Mouse (Mus musculus) heart, embryonic 15.5 days (tissue): ENCODE results near the gene Wdr25. TPM values are rescaled to one million over a fixed set of nuclear protein-coding genes. Genes with fewer than 3 reads are reported as not detected.
A peak's percentile ranks its signal among the peaks of the same experiment; 100 is the strongest.

Source experiments
- ATAC-seq: fragments of 200-750 bp; cut with Nextera tagmentation; replicated peaks from 2 replicates; pipeline ENCODE4 v1.8.0; 2017; ENCODE audit warnings: low read depth, moderate TSS enrichment; ENCODE audit not compliant: insufficient number of reproducible peaks, insufficient read depth, low FRiP score
- H3K27ac ChIP-seq: fragments of 300-500 bp; sonication (generic); 2 replicates; pipeline ENCODE4 v1.5.1; 2015; ENCODE audit warnings: mild to moderate bottlenecking, inconsistent platforms
- H3K27me3 ChIP-seq: fragments of 300-500 bp; sonication (generic); 2 replicates; pipeline ENCODE4 v1.6.1; 2015; ENCODE audit warnings: inconsistent platforms
- H3K36me3 ChIP-seq: fragments of 300-500 bp; sonication (generic); 2 replicates; pipeline ENCODE4 v1.6.1; 2015; ENCODE audit warnings: mild to moderate bottlenecking, inconsistent platforms
- H3K4me1 ChIP-seq: fragments of 300-500 bp; sonication (generic); replicated peaks from 2 replicates; pipeline ENCODE4 v1.6.1; 2015; ENCODE audit warnings: inconsistent platforms
- H3K4me2 ChIP-seq: fragments of 300-500 bp; sonication (generic); 2 replicates; pipeline ENCODE4 v1.6.1; 2015; ENCODE audit warnings: inconsistent platforms, mild to moderate bottlenecking, moderate library complexity
- H3K4me3 ChIP-seq: fragments of 300-500 bp; sonication (generic); 2 replicates; pipeline ENCODE4 v1.5.1; 2015; ENCODE audit warnings: mild to moderate bottlenecking, inconsistent platforms
- H3K9ac ChIP-seq: fragments of 300-500 bp; sonication (generic); 2 replicates; pipeline ENCODE4 v1.6.1; 2015; ENCODE audit warnings: mild to moderate bottlenecking, inconsistent platforms
- H3K9me3 ChIP-seq: fragments of 300-500 bp; sonication (generic); replicated peaks from 2 replicates; pipeline ENCODE4 v1.6.1; 2016; ENCODE audit warnings: inconsistent platforms
- WGBS: fragments of 180-500 bp; shearing (Covaris S2); methylation state at CpG from one replicate; pipeline ENCODE4 v1.1.7; 2015; ENCODE audit warnings: mixed read lengths; 5-methylcytosine and 5-hydroxymethylcytosine counted together
- polyA plus RNA-seq: library from polyadenylated mRNA; unstranded; fragments of >200 nt; fragmentation: Nextera tagmentation; extraction: Ambion mirVana; gene quantifications from 2 replicates; pipeline ENCODE4 v1.2.1, GENCODE M21; 2015

Gene Wdr25
- polyA plus RNA-seq, 1 experiment from 2014 or later = 3.8 TPM

GRCm38 (mm10) chr12:108987448-108987847, 94.0 kb downstream of the Wdr25 start:
- 93% methylated on average over 9 of the region's 9 CpGs for WGBS
- no peaks in the 10 kb centered on the region for H3K27me3 ChIP-seq
- no peak for ATAC-seq
- no peaks in the 10 kb centered on the region for H3K9me3 ChIP-seq
- H3K4me2 ChIP-seq = no peak overlapping the region
- no peak overlapping the region for H3K4me3 ChIP-seq
- no peaks in the 10 kb centered on the region for H3K36me3 ChIP-seq
- no peak overlapping the region for H3K27ac ChIP-seq
- H3K9ac ChIP-seq = no peak overlapping the region
- H3K4me1 ChIP-seq = no peaks in the 10 kb centered on the region

DNA sequence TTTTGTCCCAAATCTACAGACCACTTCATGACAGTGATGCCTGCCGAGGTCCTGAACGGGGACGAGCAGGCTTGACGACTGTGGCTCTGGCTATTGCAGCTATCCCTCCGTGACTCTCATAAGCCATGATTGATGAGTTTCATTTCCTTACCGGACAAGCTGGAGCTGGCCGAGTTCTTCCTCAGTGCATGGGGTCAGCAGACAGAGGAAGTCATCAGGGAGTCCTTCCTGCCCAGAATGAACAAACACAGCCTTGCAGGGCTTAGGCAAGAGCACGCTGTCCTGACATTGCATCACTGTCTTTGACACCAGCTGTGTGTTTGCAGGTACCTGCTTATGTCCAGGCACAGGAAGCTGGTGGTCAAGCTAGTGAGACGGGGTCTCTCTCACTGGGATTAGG, 97.0 kb downstream of the Wdr25 start:
- Histone ChIP-seq H3K27me3 (no peaks in the 10 kb centered on the region), H3K4me1 (peaks cover 2% of the 10 kb centered on the region; the same call in 1 of the 2 replicates), H3K9me3 (no peaks in the 10 kb centered on the region), H3K4me3 (no peak overlapping the region), H3K9ac (no peak overlapping the region), H3K4me2 (no peak overlapping the region), H3K36me3 (no peaks in the 10 kb centered on the region), H3K27ac (no peak overlapping the region)
- ATAC-seq = no peak
- 65% methylated on average over 9 of the region's 9 CpGs for WGBS

GRCm38 (mm10) chr12:108993046-108993445, 99.6 kb downstream of the Wdr25 start:
- Histone ChIP-seq H3K36me3 (no peaks in the 10 kb centered on the region), H3K27me3 (no peaks in the 10 kb centered on the region), H3K4me3 (no peak overlapping the region), H3K27ac (no peak overlapping the region), H3K9ac (no peak overlapping the region), H3K4me1 (peaks cover 2% of the 10 kb centered on the region; the same call in 1 of the 2 replicates), H3K4me2 (no peak overlapping the region), H3K9me3 (no peaks in the 10 kb centered on the region)
- no peak for ATAC-seq
- WGBS = 60% methylated on average over 2 of the region's 2 CpGs

DNA sequence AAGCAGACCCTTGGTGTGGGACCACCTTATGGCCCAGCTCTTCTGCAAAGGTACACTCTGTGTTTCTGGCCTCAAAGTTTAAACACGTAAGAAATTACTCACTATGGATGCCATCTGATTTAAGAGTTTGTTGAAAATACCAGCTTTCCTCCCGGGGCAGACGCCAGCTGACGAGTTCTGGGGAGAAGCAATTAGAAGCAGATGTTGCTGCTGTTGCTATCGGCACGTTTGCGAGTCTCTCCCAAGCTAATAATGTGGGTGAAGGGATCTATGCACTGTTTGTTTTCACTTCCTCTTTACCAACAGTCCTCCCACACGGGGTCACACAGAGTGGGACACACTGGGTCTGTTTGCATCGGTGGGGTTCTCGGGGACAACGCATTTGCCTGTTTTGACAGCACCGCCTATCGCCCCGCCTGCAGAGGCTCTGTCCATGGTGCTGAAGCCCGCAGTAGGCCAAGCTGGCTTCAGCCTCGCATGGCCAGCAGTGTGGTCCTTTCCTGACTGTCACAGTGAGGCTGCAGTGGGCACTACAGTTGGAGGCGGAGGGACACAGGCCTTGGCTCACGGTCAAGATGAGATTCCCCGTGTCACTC, 101.1 kb downstream of the Wdr25 start:
- H3K27me3 ChIP-seq = no peaks in the 10 kb centered on the region
- no peak overlapping the region for H3K27ac ChIP-seq
- H3K4me3 ChIP-seq = 0 out of 2 replicates have a peak overlapping the region, but pooled peaks have one; percentile 11
- WGBS = 6% methylated on average over 19 of the region's 19 CpGs
- no peaks in the 10 kb centered on the region for H3K36me3 ChIP-seq
- H3K9me3 ChIP-seq = no peaks in the 10 kb centered on the region
- H3K4me2 ChIP-seq = peak overlapping the region; percentile 51
- ATAC-seq = 0 out of 2 replicates have a peak, but pooled peaks have one; percentile 34
- peaks cover 2% of the 10 kb centered on the region; the same call in 1 of the 2 replicates for H3K4me1 ChIP-seq
- H3K9ac ChIP-seq = no peak overlapping the region

DNA sequence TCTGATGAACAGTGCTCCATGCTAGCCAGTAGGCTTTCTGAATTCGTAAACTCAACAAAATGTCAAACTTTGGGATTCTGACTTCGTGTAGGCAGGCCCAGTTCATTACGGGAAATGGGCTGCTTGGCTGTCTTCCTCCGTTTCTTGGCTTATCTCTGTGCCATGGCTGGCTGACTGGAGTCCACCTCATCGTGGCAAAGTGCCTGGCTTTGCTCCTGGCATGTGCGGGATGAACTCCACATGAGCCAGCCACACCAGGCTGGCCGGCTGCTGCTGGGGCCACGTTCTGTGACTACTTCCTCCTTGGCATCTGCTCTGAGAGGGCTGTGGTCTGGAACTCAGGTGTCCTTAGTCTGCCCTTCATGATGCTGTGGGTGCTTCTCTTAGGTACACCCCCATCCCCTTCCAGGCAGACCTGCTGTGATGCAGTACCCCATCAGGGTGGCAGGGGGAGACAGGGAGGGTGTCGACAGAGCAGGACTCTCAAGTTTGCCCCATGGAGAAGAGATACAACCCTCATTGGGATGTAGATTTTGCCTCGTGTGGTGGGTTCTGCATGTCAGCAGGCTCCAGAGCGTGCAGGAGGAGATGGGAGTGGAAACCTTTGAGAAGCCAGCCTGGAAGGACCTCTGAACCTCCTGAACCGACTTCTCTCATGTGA, 102.7 kb downstream of the Wdr25 start:
- ATAC-seq = no peak
- WGBS = 73% methylated on average over 12 of the region's 12 CpGs
- H3K4me3 ChIP-seq = no peak overlapping the region
- no peaks in the 10 kb centered on the region for H3K36me3 ChIP-seq
- H3K27me3 ChIP-seq = no peaks in the 10 kb centered on the region
- no peak overlapping the region for H3K27ac ChIP-seq
- H3K9me3 ChIP-seq = no peaks in the 10 kb centered on the region
- H3K4me1 ChIP-seq = peaks cover 2% of the 10 kb centered on the region; the same call in 1 of the 2 replicates
- H3K9ac ChIP-seq = no peak overlapping the region
- no peak overlapping the region for H3K4me2 ChIP-seq

DNA sequence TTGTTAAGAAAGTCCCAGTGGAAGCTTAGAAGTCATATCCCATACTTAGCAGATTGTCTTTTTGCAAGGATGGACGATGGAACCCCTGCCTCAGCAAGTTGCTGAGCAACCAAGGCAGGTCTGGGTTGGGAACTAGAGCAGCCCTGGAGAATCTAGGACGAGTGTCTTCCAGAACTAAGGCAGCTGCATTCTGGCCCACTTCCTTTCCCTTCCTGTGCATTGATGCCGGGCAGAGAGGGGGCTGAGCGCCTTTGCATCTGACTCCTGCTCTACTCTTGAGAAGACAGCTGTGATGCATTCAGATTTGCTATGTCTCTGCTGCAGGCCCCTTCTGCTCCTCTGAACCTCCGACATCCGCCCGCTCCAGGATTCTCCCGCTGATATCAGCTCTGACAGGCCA, 103.8 kb downstream of the Wdr25 start:
- Histone ChIP-seq H3K36me3 (no peaks in the 10 kb centered on the region), H3K4me1 (peaks cover 2% of the 10 kb centered on the region; the same call in 1 of the 2 replicates), H3K27me3 (no peaks in the 10 kb centered on the region), H3K4me3 (no peak overlapping the region), H3K27ac (no peak overlapping the region), H3K9me3 (no peaks in the 10 kb centered on the region), H3K4me2 (no peak overlapping the region), H3K9ac (no peak overlapping the region)
- ATAC-seq = no peak
- 83% methylated on average over 8 of the region's 8 CpGs for WGBS

DNA sequence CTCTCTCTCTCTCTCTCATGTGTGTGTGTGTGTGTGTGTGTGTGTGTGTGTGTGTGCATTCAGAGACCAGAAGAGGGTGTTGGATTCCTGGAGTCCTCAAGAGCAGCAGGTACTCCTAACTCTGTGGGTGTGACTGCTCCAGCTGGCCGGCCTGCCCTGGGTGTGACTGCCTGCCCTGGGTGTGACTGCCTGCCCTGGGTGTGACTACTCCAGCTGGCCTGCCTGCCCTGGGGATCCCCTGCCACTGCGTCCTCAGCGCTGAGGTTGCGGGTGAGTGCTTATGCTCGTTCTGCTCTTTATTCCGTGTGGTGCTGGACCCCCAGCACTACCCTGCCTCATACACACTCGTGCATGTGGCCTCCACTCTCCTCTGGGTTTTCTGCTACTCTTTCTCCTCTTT, 109.5 kb downstream of the Wdr25 start:
- Histone ChIP-seq H3K36me3 (no peaks in the 10 kb centered on the region), H3K4me3 (no peak overlapping the region), H3K4me2 (no peak overlapping the region), H3K9ac (no peak overlapping the region), H3K4me1 (no peaks in the 10 kb centered on the region), H3K9me3 (no peaks in the 10 kb centered on the region), H3K27ac (no peak overlapping the region), H3K27me3 (no peaks in the 10 kb centered on the region)
- no peak for ATAC-seq
- WGBS = 62% methylated on average over 7 of the region's 7 CpGs

DNA sequence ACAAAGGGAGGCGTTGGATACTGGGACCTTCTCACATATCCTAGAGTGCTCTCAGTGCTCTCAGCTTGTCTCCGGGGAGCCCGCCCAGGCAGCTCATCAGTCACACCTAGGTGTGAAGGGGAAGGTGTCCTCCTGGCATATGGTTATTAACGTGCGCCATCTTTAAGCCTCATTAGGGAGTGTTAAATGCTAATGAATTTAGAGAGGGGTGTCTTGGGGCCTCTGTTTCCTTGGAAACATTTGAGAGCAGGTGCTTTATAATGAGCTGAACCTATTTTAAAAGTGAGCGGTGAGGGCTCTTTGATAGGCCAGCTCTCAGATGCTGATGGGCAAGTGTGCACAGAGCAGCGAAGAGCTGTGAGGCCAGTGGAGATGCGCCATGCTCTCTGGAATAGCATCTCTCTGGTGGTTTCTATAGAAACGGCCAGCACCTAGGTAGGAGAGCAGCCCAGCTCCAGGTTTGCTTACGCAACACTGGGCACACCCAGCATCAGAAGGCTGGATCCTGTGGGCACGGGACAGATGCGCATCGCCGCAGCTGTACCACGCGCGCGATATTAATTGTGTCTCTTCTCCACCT, 116.7 kb downstream of the Wdr25 start:
- WGBS = 81% methylated on average over 18 of the region's 18 CpGs
- no peaks in the 10 kb centered on the region for H3K36me3 ChIP-seq

DNA sequence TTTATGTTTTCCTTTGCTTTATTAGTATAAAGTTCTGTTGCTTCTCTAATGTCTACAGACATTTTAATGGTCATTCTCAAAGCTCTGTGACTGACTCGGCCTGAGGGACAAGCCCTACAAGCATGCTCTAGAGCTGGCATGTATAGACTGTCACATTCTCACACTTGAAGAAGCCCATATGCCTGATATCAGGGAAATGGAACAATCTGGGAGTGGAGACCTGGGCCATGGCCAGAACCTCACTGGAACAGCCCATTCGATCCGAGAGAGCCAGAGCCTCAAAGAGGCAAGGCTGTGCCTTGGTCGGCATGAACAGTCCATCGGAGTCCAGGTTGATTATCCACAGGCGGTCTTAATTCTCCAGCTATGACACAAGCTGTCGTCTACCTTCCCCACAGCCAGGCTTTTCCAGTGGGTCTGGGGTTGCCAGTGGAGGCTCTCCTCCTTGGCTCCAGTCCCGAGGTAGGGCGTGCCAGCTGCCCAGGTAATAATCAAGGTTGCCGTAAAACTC, 128.8 kb downstream of the Wdr25 start:
- no peak for ATAC-seq
- WGBS = 77% methylated on average over 10 of the region's 10 CpGs
- no peaks in the 10 kb centered on the region for H3K27me3 ChIP-seq
- no peak overlapping the region for H3K9ac ChIP-seq
- no peaks in the 10 kb centered on the region for H3K4me1 ChIP-seq
- H3K4me3 ChIP-seq = no peak overlapping the region
- H3K36me3 ChIP-seq = no peaks in the 10 kb centered on the region
- no peaks in the 10 kb centered on the region for H3K9me3 ChIP-seq
- no peak overlapping the region for H3K4me2 ChIP-seq
- H3K27ac ChIP-seq = no peak overlapping the region

More for the DNA sequence above, 116.7 kb downstream of the Wdr25 start:
- no peak overlapping the region for H3K9ac ChIP-seq
- ATAC-seq = no peak
- no peak overlapping the region for H3K4me2 ChIP-seq
- no peaks in the 10 kb centered on the region for H3K27me3 ChIP-seq
- no peaks in the 10 kb centered on the region for H3K9me3 ChIP-seq
- no peak overlapping the region for H3K27ac ChIP-seq
- H3K4me1 ChIP-seq = no peaks in the 10 kb centered on the region
- H3K4me3 ChIP-seq = no peak overlapping the region

DNA sequence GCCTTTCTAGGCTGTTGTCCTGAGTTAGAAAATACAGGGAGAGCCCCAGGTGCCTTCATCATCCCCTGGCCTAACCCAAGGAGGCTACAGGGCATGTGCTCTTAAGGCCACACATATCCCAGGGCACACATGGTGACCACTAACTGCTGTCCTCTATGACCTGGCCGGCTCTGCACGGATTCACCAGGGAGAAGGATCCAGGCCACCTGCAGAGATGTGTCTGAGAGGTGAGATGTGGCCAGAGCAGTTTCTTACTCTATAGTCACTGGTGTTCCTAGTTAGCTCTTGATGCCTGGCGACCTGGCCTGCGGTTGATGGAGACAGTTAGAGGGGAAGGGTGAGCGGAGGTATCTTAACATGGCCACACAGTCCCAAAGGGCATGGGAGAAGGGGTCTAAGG, 129.5 kb downstream of the Wdr25 start:
- H3K27ac ChIP-seq = no peak overlapping the region
- no peaks in the 10 kb centered on the region for H3K9me3 ChIP-seq
- no peak overlapping the region for H3K4me3 ChIP-seq
- H3K4me1 ChIP-seq = no peaks in the 10 kb centered on the region
- 79% methylated on average over 5 of the region's 5 CpGs for WGBS
- ATAC-seq = no peak
- no peak overlapping the region for H3K4me2 ChIP-seq
- no peak overlapping the region for H3K9ac ChIP-seq
- no peaks in the 10 kb centered on the region for H3K36me3 ChIP-seq
- H3K27me3 ChIP-seq = no peaks in the 10 kb centered on the region

DNA sequence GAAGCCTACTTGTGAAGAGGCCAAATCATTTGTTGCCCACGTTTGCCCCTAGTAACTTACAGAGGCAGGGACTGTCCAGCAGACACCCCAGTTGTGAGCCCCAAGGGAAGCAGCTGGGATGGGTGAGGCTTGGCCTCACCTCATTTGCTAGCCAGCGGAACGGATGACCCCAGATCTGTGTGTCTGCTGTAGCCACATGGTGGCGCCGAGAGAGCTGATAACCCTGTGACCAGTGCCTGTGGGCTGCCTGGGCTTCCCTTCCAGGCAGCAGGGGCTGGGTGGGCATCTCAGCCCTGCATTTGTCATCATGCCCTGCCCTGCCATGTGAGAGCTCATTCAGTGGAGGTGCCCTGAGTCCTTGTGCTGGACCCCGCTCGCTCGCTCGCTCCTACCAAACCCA, 130.3 kb downstream of the Wdr25 start:
- Histone ChIP-seq H3K4me3 (no peak overlapping the region), H3K4me2 (no peak overlapping the region), H3K36me3 (no peaks in the 10 kb centered on the region), H3K9me3 (no peaks in the 10 kb centered on the region), H3K27me3 (no peaks in the 10 kb centered on the region), H3K27ac (no peak overlapping the region), H3K4me1 (no peaks in the 10 kb centered on the region), H3K9ac (no peak overlapping the region)
- no peak for ATAC-seq
- WGBS = 58% methylated on average over 9 of the region's 9 CpGs
